Mouse (Mus musculus): ENCODE results near the gene Msh2.

GRCm38 (mm10) chr17:87665066-87665822, 6.9 kb upstream of the Msh2 start:
- no peak for TF ChIP-seq CTCF (IDR thresholded peaks at IDR 0.05; ENCODE audit: borderline replicate concordance, control insufficient read depth, extremely low read depth, insufficient read depth, low read length, poor library complexity)
- no peak for TF ChIP-seq POLR2A (IDR thresholded peaks at IDR 0.05; ENCODE audit: control insufficient read depth, extremely low read depth, insufficient read depth, low read length, poor library complexity)

Measured in thymus, adult 2 months (tissue).